Mouse (Mus musculus): ENCODE results near the gene Gm30191. TPM values are rescaled to one million over a fixed set of nuclear protein-coding genes. Genes with fewer than 3 reads are reported as not detected.

Gene Gm30191
- polyA plus RNA-seq, 1 experiment from 2014 or later = not detected

- DNase-seq (ENCODE audit: low spot score) (peak; percentile 14), ATAC-seq (replicated peaks; ENCODE audit: low FRiP score, low read depth) (no peak)
- Histone ChIP-seq H3K9ac (ENCODE audit: low read depth, low read length) (no peak overlapping the region), H3K9me3 (replicated peaks; ENCODE audit: low read length) (no peaks in the 10 kb centered on the region), H3K4me2 (ENCODE audit: low read length) (no peak overlapping the region), H3K27ac (no peak overlapping the region; the same call in 1 of the 2 replicates), H3K4me1 (replicated peaks; ENCODE audit: insufficient read depth, low read length) (peaks cover 37% of the 10 kb centered on the region), H3K4me3 (replicated peaks; ENCODE audit: low read depth, low read length) (no peak overlapping the region), H3K27me3 (ENCODE audit: insufficient read depth, low read length) (peaks cover 22% of the 10 kb centered on the region), H3K36me3 (ENCODE audit: insufficient read depth, low read length) (no peaks in the 10 kb centered on the region)
- no peak for TF ChIP-seq CTCF (IDR thresholded peaks at IDR 0.05; ENCODE audit: low read depth)
- 34% methylated on average over 4 of the region's 4 CpGs for WGBS
These were observed 9.1 kb downstream of the Gm30191 start for GRCm38 (mm10) chr4:134255854-134256253.

- WGBS = 21% methylated on average over 19 of the region's 19 CpGs
- no peak for TF ChIP-seq CTCF (IDR thresholded peaks at IDR 0.05; ENCODE audit: low read depth)
- H3K27ac ChIP-seq = peak overlapping the region; percentile 47
- no peak overlapping the region for H3K9ac ChIP-seq (ENCODE audit: low read depth, low read length)
- no peaks in the 10 kb centered on the region for H3K9me3 ChIP-seq (replicated peaks; ENCODE audit: low read length)
- peak overlapping the region; percentile 11; the same call in 1 of the 2 replicates for H3K4me2 ChIP-seq (ENCODE audit: low read length)
- peaks cover 30% of the 10 kb centered on the region for H3K4me1 ChIP-seq (replicated peaks; ENCODE audit: insufficient read depth, low read length)
- ATAC-seq (replicated peaks; ENCODE audit: low FRiP score, low read depth) (0 out of 2 replicates have a peak, but pooled peaks have one; percentile 30), DNase-seq (ENCODE audit: low spot score) (peak; percentile 59)
- H3K4me3 ChIP-seq (replicated peaks; ENCODE audit: low read depth, low read length) = no peak overlapping the region
- no peaks in the 10 kb centered on the region for H3K36me3 ChIP-seq (ENCODE audit: insufficient read depth, low read length)
- peaks cover 15% of the 10 kb centered on the region for H3K27me3 ChIP-seq (ENCODE audit: insufficient read depth, low read length)
These were observed 9.9 kb downstream of the Gm30191 start for GRCm38 (mm10) chr4:134256407-134257197.

GRCm38 (mm10) chr4:134257198-134258009, 10.7 kb downstream of the Gm30191 start:
- TF ChIP-seq CTCF (IDR thresholded peaks at IDR 0.05; ENCODE audit: low read depth) = no peak
- Histone ChIP-seq H3K4me3 (replicated peaks; ENCODE audit: low read depth, low read length) (no peak overlapping the region), H3K36me3 (ENCODE audit: insufficient read depth, low read length) (no peaks in the 10 kb centered on the region), H3K27ac (peak overlapping the region; percentile 47), H3K4me2 (ENCODE audit: low read length) (0 out of 2 replicates have a peak overlapping the region, but pooled peaks have one; percentile 11), H3K9me3 (replicated peaks; ENCODE audit: low read length) (no peaks in the 10 kb centered on the region), H3K4me1 (replicated peaks; ENCODE audit: insufficient read depth, low read length) (peaks cover 24% of the 10 kb centered on the region), H3K9ac (ENCODE audit: low read depth, low read length) (no peak overlapping the region), H3K27me3 (ENCODE audit: insufficient read depth, low read length) (peaks cover 7% of the 10 kb centered on the region)
- no peak for ATAC-seq (replicated peaks; ENCODE audit: low FRiP score, low read depth)
- DNase-seq (ENCODE audit: low spot score) = peak; percentile 10
- WGBS = 31% methylated on average over 11 of the region's 11 CpGs

GRCm38 (mm10) chr4:134258354-134258753, 11.6 kb downstream of the Gm30191 start:
- peak; percentile 19 for DNase-seq (ENCODE audit: low spot score)
- Histone ChIP-seq H3K27me3 (ENCODE audit: insufficient read depth, low read length) (no peaks in the 10 kb centered on the region), H3K36me3 (ENCODE audit: insufficient read depth, low read length) (no peaks in the 10 kb centered on the region), H3K4me2 (ENCODE audit: low read length) (no peak overlapping the region), H3K9me3 (replicated peaks; ENCODE audit: low read length) (no peaks in the 10 kb centered on the region), H3K4me3 (replicated peaks; ENCODE audit: low read depth, low read length) (no peak overlapping the region), H3K9ac (ENCODE audit: low read depth, low read length) (no peak overlapping the region), H3K4me1 (replicated peaks; ENCODE audit: insufficient read depth, low read length) (peaks cover 23% of the 10 kb centered on the region), H3K27ac (no peak overlapping the region)
- no peak for ATAC-seq (replicated peaks; ENCODE audit: low FRiP score, low read depth)
- TF ChIP-seq CTCF (IDR thresholded peaks at IDR 0.05; ENCODE audit: low read depth) = no peak
- WGBS = 36% methylated on average over 11 of the region's 11 CpGs

- Histone ChIP-seq H3K27me3 (ENCODE audit: insufficient read depth, low read length) (no peaks in the 10 kb centered on the region), H3K4me3 (replicated peaks; ENCODE audit: low read depth, low read length) (no peak overlapping the region), H3K27ac (no peak overlapping the region), H3K9ac (ENCODE audit: low read depth, low read length) (no peak overlapping the region), H3K36me3 (ENCODE audit: insufficient read depth, low read length) (no peaks in the 10 kb centered on the region), H3K9me3 (replicated peaks; ENCODE audit: low read length) (no peaks in the 10 kb centered on the region), H3K4me1 (replicated peaks; ENCODE audit: insufficient read depth, low read length) (no peaks in the 10 kb centered on the region), H3K4me2 (ENCODE audit: low read length) (no peak overlapping the region)
- DNase-seq (ENCODE audit: low spot score) = peak; percentile 71
- ATAC-seq (replicated peaks; ENCODE audit: low FRiP score, low read depth) = no peak
- 34% methylated on average over 6 of the region's 6 CpGs for WGBS
- peak; percentile 88 for TF ChIP-seq CTCF (IDR thresholded peaks at IDR 0.05; ENCODE audit: low read depth)
These were observed 16.5 kb downstream of the Gm30191 start for GRCm38 (mm10) chr4:134263191-134263590.

- DNase-seq (ENCODE audit: low spot score) = no peak
- H3K9me3 ChIP-seq (replicated peaks; ENCODE audit: low read length) = no peaks in the 10 kb centered on the region
- 25% methylated on average over 9 of the region's 9 CpGs for WGBS
- no peaks in the 10 kb centered on the region for H3K36me3 ChIP-seq (ENCODE audit: insufficient read depth, low read length)
- H3K27me3 ChIP-seq (ENCODE audit: insufficient read depth, low read length) = no peaks in the 10 kb centered on the region
- no peak overlapping the region for H3K4me3 ChIP-seq (replicated peaks; ENCODE audit: low read depth, low read length)
- no peaks in the 10 kb centered on the region for H3K4me1 ChIP-seq (replicated peaks; ENCODE audit: insufficient read depth, low read length)
- no peak overlapping the region; the same call in 1 of the 2 replicates for H3K27ac ChIP-seq
- H3K4me2 ChIP-seq (ENCODE audit: low read length) = no peak overlapping the region
- H3K9ac ChIP-seq (ENCODE audit: low read depth, low read length) = no peak overlapping the region
- no peak for TF ChIP-seq CTCF (IDR thresholded peaks at IDR 0.05; ENCODE audit: low read depth)
- ATAC-seq (replicated peaks; ENCODE audit: low FRiP score, low read depth) = no peak
These were observed 19.3 kb downstream of the Gm30191 start for GRCm38 (mm10) chr4:134265860-134266585.

Data from kidney, postnatal 0 days (tissue).